Mouse (Mus musculus) brain, embryonic 14.5 days (tissue): ENCODE results near the gene Elf5.

Experiments
- CTCF ChIP-seq: fragments of 200-500 bp; IDR thresholded peaks from 2 replicates; pipeline ENCODE4 v1.5.1; 2012; ENCODE audit warnings: inconsistent platforms, mild to moderate bottlenecking, moderate library complexity, borderline replicate concordance; ENCODE audit not compliant: insufficient read depth, insufficient read length; ENCODE audit errors: extremely low read depth
- POLR2A ChIP-seq: fragments of 200-500 bp; IDR thresholded peaks from 2 replicates; pipeline ENCODE4 v1.6.1; 2012; ENCODE audit warnings: mild to moderate bottlenecking, inconsistent platforms, borderline replicate concordance; ENCODE audit not compliant: poor library complexity, insufficient read depth, insufficient read length, severe bottlenecking; ENCODE audit errors: extremely low read depth

DNA sequence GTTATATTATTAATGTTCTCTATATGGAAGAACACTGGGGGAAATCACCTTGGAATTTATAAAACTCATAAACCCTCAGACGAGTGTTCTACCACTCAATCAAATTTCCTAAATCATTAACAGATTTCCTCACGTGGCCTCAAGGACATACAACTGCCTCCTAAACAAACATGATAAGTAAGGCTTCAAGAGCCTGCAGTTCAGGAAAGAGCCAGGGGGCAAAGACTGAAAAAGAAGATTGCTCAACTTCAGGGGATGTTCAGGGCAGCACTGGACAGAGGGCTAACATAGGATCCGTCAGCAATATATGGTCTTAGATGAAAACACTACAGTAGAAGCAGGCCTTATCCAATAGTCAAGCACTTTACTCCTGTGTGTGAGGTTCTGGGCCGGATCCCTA, 66.0 kb downstream of the Elf5 start:
- TF ChIP-seq POLR2A: no peak
- no peak for TF ChIP-seq CTCF
